Mouse (Mus musculus) heart, embryonic 11.5 days (tissue): ENCODE data around the gene Ppara. TPM values are rescaled to one million over a fixed set of nuclear protein-coding genes. Genes with fewer than 3 reads are reported as not detected.

Experiments used
- ATAC-seq: fragments of 200-750 bp; cut with Nextera tagmentation; replicated peaks from 2 replicates; pipeline ENCODE4 v1.8.0; 2017; ENCODE audit warnings: moderate library complexity; ENCODE audit not compliant: insufficient number of reproducible peaks, low FRiP score, low TSS enrichment
- H3K27ac ChIP-seq: fragments of 300-500 bp; sonication (generic); 2 replicates; pipeline ENCODE4 v1.5.1; 2014; ENCODE audit warnings: mild to moderate bottlenecking, low read depth, low read length
- H3K27me3 ChIP-seq: fragments of 300-500 bp; sonication (generic); 2 replicates; pipeline ENCODE4 v1.6.1; 2014; ENCODE audit warnings: mild to moderate bottlenecking, low read length, mixed read lengths; ENCODE audit not compliant: control insufficient read depth, insufficient read depth
- H3K36me3 ChIP-seq: fragments of 300-500 bp; sonication (generic); 2 replicates; pipeline ENCODE4 v1.6.1; 2014; ENCODE audit warnings: mild to moderate bottlenecking, low read length, moderate library complexity, mixed read lengths; ENCODE audit not compliant: control insufficient read depth, insufficient read depth
- H3K4me1 ChIP-seq: fragments of 300-500 bp; sonication (generic); 2 replicates; pipeline ENCODE4 v1.6.1; 2014; ENCODE audit warnings: low read length; ENCODE audit not compliant: control insufficient read depth, insufficient read depth
- H3K4me2 ChIP-seq: fragments of 300-500 bp; sonication (generic); 2 replicates; pipeline ENCODE4 v1.6.1; 2014; ENCODE audit warnings: mild to moderate bottlenecking, moderate library complexity
- H3K4me3 ChIP-seq: fragments of 300-500 bp; sonication (generic); 2 replicates; pipeline ENCODE4 v1.5.1; 2014; ENCODE audit warnings: low read depth, low read length
- H3K9ac ChIP-seq: fragments of 300-500 bp; sonication (generic); 2 replicates; pipeline ENCODE4 v1.6.1; 2014; ENCODE audit warnings: mild to moderate bottlenecking, low read depth, low read length, moderate library complexity
- H3K9me3 ChIP-seq: fragments of 300-500 bp; sonication (generic); replicated peaks from 2 replicates; pipeline ENCODE4 v1.6.1; 2016; ENCODE audit warnings: low read length; ENCODE audit not compliant: control insufficient read depth
- WGBS: fragments of 180-500 bp; shearing (Covaris S2); extraction: QIAGEN DNeasy Blood & Tissue Kit; methylation state at CpG from one replicate; pipeline ENCODE4 v1.1.7; 2014; ENCODE audit not compliant: insufficient replicate concordance; 5-methylcytosine and 5-hydroxymethylcytosine counted together
- polyA plus RNA-seq: library from polyadenylated mRNA; unstranded; fragments of >200 nt; fragmentation: Nextera tagmentation; extraction: Ambion mirVana; gene quantifications from 2 replicates; pipeline ENCODE4 v1.2.1, GENCODE M21; 2014

Gene Ppara
- polyA plus RNA-seq, 1 experiment from 2014 or later: 2.8 TPM

DNA sequence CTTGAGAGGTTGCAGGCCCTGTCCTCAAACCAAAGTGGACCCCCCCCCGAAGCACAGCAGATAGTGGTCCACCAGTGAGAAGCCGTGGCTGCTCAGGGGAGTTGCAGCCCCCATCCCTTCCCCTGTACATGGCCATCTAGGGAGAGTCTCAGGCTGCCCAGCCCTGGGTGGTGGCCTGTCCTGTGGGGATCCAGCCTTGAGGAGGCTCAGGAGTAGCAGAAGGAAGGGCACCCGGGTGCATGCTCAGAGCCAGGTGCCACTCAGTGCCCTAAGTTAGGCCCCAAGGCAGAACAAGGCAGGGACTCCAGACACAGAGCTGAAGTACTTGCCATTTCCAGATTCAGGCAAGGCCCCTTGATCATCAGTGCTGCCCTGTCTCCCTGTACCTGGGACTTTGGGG lies 19.7 kb upstream of the Ppara start:
- no peaks in the 10 kb centered on the region for H3K4me1 ChIP-seq
- H3K27ac ChIP-seq: no peak overlapping the region
- no peak overlapping the region for H3K4me2 ChIP-seq
- H3K27me3 ChIP-seq: 0 out of 2 replicates have a peak, but pooled peaks cover 2% of the 10 kb centered on the region
- no peak overlapping the region for H3K4me3 ChIP-seq
- no peak for ATAC-seq
- 55% methylated on average over 3 of the region's 3 CpGs for WGBS
- no peak overlapping the region for H3K9ac ChIP-seq
- no peaks in the 10 kb centered on the region for H3K36me3 ChIP-seq
- no peaks in the 10 kb centered on the region for H3K9me3 ChIP-seq

GRCm38 (mm10) chr15:85716045-85716444 lies 18.7 kb upstream of the Ppara start:
- no peak for ATAC-seq
- no peaks in the 10 kb centered on the region for H3K4me1 ChIP-seq
- WGBS: 8% methylated on average over 7 of the region's 7 CpGs
- no peaks in the 10 kb centered on the region for H3K36me3 ChIP-seq
- no peak overlapping the region for H3K4me3 ChIP-seq
- H3K27ac ChIP-seq: no peak overlapping the region
- no peak overlapping the region for H3K9ac ChIP-seq
- H3K9me3 ChIP-seq: no peaks in the 10 kb centered on the region
- 0 out of 2 replicates have a peak, but pooled peaks cover 2% of the 10 kb centered on the region for H3K27me3 ChIP-seq
- no peak overlapping the region for H3K4me2 ChIP-seq

GRCm38 (mm10) chr15:85716591-85716990 lies 18.2 kb upstream of the Ppara start:
- no peak overlapping the region for H3K4me2 ChIP-seq
- no peaks in the 10 kb centered on the region for H3K27me3 ChIP-seq
- 78% methylated on average over 5 of the region's 5 CpGs for WGBS
- ATAC-seq: no peak
- H3K4me1 ChIP-seq: no peaks in the 10 kb centered on the region
- no peak overlapping the region for H3K9ac ChIP-seq
- no peak overlapping the region for H3K4me3 ChIP-seq
- H3K36me3 ChIP-seq: no peaks in the 10 kb centered on the region
- no peak overlapping the region for H3K27ac ChIP-seq
- H3K9me3 ChIP-seq: no peaks in the 10 kb centered on the region

GRCm38 (mm10) chr15:85717008-85717407 lies 17.8 kb upstream of the Ppara start:
- no peaks in the 10 kb centered on the region for H3K4me1 ChIP-seq
- no peak overlapping the region for H3K4me2 ChIP-seq
- WGBS: 56% methylated on average over 4 of the region's 4 CpGs
- H3K4me3 ChIP-seq: no peak overlapping the region
- H3K36me3 ChIP-seq: no peaks in the 10 kb centered on the region
- no peak overlapping the region for H3K27ac ChIP-seq
- no peaks in the 10 kb centered on the region for H3K9me3 ChIP-seq
- no peak overlapping the region for H3K9ac ChIP-seq
- ATAC-seq: no peak
- no peaks in the 10 kb centered on the region for H3K27me3 ChIP-seq

GRCm38 (mm10) chr15:85717800-85718199 lies 17.0 kb upstream of the Ppara start:
- Histone ChIP-seq H3K27me3 (peaks cover under 1% of the 10 kb centered on the region; the same call in 1 of the 2 replicates), H3K27ac (no peak overlapping the region), H3K4me2 (no peak overlapping the region), H3K4me1 (no peaks in the 10 kb centered on the region), H3K9ac (no peak overlapping the region), H3K9me3 (no peaks in the 10 kb centered on the region), H3K4me3 (no peak overlapping the region), H3K36me3 (no peaks in the 10 kb centered on the region)
- WGBS: 63% methylated on average over 2 of the region's 2 CpGs
- no peak for ATAC-seq

- peaks cover 4% of the 10 kb centered on the region; the same call in 1 of the 2 replicates for H3K27me3 ChIP-seq
- WGBS: 57% methylated on average over 7 of the region's 7 CpGs
- no peak overlapping the region for H3K4me2 ChIP-seq
- H3K9ac ChIP-seq: no peak overlapping the region
- H3K4me3 ChIP-seq: no peak overlapping the region
- ATAC-seq: no peak
- H3K27ac ChIP-seq: no peak overlapping the region
- no peaks in the 10 kb centered on the region for H3K9me3 ChIP-seq
- no peaks in the 10 kb centered on the region for H3K4me1 ChIP-seq
- H3K36me3 ChIP-seq: no peaks in the 10 kb centered on the region
Measured at GRCm38 (mm10) chr15:85719017-85719416, 15.8 kb upstream of the Ppara start.

DNA sequence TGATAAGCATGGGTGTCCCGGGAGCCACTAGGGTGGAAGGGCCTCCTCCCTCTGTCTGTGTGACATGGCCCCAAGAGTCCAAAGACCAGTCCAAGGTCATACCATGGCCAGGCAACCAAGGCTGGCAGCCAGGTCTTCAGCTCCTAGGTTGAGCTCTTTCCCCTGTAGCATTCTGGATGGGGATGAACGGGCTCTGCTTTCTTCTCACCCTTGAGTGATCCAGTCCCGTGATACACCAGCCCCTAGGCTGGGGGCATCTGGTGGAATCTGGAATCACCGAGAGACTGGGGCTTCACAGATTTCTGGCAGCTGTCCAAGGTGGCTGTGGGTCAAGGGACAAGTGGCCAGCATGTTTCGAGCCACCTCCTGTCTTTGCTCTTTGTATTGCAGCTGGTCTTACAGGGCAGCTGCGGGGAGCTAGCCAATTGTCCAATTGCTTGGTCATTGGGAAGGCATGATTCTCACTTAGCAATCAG lies 14.4 kb upstream of the Ppara start:
- H3K9ac ChIP-seq: no peak overlapping the region
- H3K27me3 ChIP-seq: peaks cover 4% of the 10 kb centered on the region; the same call in 1 of the 2 replicates
- H3K9me3 ChIP-seq: no peaks in the 10 kb centered on the region
- no peak overlapping the region for H3K4me2 ChIP-seq
- no peak overlapping the region for H3K4me3 ChIP-seq
- ATAC-seq: no peak
- H3K36me3 ChIP-seq: no peaks in the 10 kb centered on the region
- 57% methylated on average over 6 of the region's 6 CpGs for WGBS
- H3K27ac ChIP-seq: no peak overlapping the region
- H3K4me1 ChIP-seq: 0 out of 2 replicates have a peak, but pooled peaks cover 3% of the 10 kb centered on the region

- 0 out of 2 replicates have a peak, but pooled peaks cover 3% of the 10 kb centered on the region for H3K4me1 ChIP-seq
- ATAC-seq: peak; percentile 52; the same call in 1 of the 2 replicates
- peak overlapping the region; percentile 60 for H3K27ac ChIP-seq
- 38% methylated on average over 11 of the region's 11 CpGs for WGBS
- H3K9me3 ChIP-seq: no peaks in the 10 kb centered on the region
- no peaks in the 10 kb centered on the region for H3K36me3 ChIP-seq
- H3K27me3 ChIP-seq: peaks cover 16% of the 10 kb centered on the region
- peak overlapping the region; percentile 43; the same call in 1 of the 2 replicates for H3K9ac ChIP-seq
- no peak overlapping the region for H3K4me2 ChIP-seq
- no peak overlapping the region for H3K4me3 ChIP-seq
Measured at GRCm38 (mm10) chr15:85724271-85725165, 10.3 kb upstream of the Ppara start.
